Mouse (Mus musculus) lung, postnatal 0 days (tissue): Measurements from ENCODE around the gene Ncbp2.

Experiments used
- CTCF ChIP-seq: IDR thresholded peaks from 2 replicates; pipeline ENCODE4 v1.5.1; 2016; ENCODE audit warnings: antibody characterized with exemption, mild to moderate bottlenecking
- EP300 ChIP-seq: IDR thresholded peaks from 2 replicates; pipeline ENCODE4 v1.6.1; 2016; ENCODE audit warnings: antibody characterized with exemption, mild to moderate bottlenecking, control low read depth

DNA sequence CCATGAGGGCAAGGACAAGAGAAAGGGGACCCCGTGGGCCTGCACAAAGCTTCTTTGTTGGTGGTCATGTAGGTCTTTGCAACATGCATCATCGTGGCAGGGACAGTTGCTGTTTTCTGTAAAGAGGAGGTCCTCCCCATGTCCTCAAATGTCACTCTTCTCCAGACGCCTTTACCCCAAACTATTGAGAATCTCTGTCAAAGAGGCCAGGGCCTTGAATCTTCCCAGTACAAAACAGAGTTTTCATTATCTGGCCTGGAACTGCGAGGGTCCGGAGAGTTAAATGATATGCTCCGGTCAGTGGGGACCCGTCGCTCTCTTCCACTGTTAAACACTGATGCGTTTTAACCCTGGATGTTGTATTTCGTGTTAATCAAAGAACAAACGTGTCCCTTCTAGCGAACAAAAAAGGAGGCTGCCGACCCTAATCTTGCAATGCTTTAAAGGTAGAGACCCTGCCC is 13.7 kb upstream of the Ncbp2 start:
- no peak for TF ChIP-seq CTCF
- TF ChIP-seq EP300: no peak
